Mouse (Mus musculus): ENCODE data around the gene Tbx4. TPM values are rescaled to one million over a fixed set of nuclear protein-coding genes. Genes with fewer than 3 reads are reported as not detected.

The Tbx4 gene
- polyA plus RNA-seq (2012; rRNA removed) = 0.19 and 0.25 TPM in 2 replicates

DNA sequence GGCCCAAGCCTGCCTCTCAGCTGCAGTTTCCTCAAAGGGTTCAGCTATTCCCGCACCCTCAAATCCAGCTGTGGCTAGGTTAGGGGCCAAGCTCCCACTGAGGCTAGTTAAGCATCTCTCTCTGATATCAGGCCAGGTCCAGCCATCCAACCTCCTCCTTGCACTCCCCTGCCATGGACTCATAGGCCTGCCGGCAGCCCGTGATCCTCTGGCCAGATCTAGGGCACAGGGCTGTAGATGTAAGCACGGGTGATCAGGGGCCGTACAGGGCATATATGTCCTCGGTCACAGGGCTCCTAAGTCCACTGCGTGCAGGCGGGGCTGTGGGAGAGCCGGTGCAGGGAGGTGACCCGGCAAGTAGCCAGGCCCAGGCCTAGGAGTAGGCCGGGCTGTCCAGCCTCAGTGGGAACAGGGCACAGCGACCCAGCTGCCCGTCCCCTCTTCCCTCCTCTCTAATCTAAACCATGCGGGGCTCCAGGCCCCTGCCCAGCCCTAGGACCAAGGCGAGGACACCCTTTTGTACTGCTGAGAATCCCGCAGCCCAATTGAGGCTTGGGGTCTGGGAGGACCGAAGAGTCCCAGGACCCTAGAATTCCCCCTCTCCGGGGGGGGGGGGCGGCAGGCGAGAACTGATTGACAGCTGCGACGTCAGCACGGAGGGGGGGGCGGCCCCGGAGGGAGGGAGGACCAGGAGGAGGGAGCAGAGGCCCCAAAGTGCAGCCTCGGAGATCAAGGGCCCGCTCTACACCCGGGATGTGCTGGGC is at the start of gene Tbx4:
TSS of gene Tbx4 (plus strand) at position 758 of the 764 bp plus-strand sequence.
- 35% methylated on average over 23 of the region's 28 CpGs for WGBS
- H3K27me3 ChIP-seq (ENCODE audit: control insufficient read depth, insufficient read depth, low read length) = peaks cover 16% of the 10 kb centered on the region; the same call in 1 of the 2 replicates

DNA sequence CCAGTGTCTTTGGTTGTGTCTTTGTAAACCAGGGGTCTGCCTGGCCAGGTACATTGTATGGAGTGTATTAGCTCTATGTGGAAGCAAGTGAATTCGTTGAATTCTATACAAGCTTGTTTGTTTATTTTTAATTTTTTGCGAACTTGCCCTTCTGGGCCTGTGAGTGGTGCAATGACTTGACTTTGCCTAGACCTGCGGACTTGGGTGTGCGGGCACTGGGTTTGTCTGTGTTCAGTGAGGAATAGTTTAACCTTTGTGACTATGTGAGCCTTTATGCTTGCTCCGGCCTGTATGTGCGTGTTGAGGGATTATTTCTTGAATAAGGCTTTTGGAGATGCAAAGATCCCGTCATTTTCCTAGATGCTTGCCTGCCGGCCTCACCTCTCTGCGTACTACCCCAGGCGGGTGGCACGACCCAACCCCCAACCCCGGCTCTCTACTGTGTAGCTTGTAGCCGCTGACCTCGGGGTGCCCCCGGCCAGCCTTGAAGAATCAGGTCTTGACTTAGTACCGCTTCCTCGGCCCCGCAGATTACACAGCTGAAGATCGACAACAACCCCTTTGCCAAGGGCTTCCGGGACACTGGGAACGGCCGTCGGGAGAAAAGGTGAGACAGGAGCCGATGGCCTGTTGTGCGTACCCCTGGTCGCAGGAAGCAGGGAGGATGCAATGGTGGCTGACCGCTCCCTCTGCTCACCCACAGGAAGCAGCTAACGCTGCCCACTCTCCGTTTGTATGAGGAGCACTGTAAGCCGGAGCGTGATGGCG is 49.5 kb upstream of the Tbx4 start:
- no peak for TF ChIP-seq CTCF (IDR thresholded peaks at IDR 0.05; ENCODE audit: borderline replicate concordance, insufficient read depth, low read depth, low read length)
- no peak overlapping the region for H3K27ac ChIP-seq (ENCODE audit: insufficient read depth, low read length)
- DNase-seq = peak in 1 of 2 experiments; percentile 35
- H3K4me3 ChIP-seq (replicated peaks; ENCODE audit: insufficient read depth, low read depth, low read length) = no peak overlapping the region
- H3K4me1 ChIP-seq (ENCODE audit: control insufficient read depth, insufficient read depth, low read length) = peaks cover 3% of the 10 kb centered on the region; the same call in 1 of the 2 replicates
- 8% methylated on average over 32 of the region's 32 CpGs for WGBS
- H3K27me3 ChIP-seq (ENCODE audit: control insufficient read depth, insufficient read depth, low read length) = peaks cover 49% of the 10 kb centered on the region; the same call in 1 of the 2 replicates

More for the DNA sequence above, at the start of gene Tbx4:
- H3K27ac ChIP-seq (ENCODE audit: insufficient read depth, low read length) = no peak within 1 kb of the TSS
- H3K4me3 ChIP-seq (replicated peaks; ENCODE audit: insufficient read depth, low read depth, low read length) = no peak within 1 kb of the TSS
- TF ChIP-seq POLR2A (IDR thresholded peaks at IDR 0.05; ENCODE audit: borderline replicate concordance, insufficient read depth, low read length) (no peak), CTCF (IDR thresholded peaks at IDR 0.05; ENCODE audit: borderline replicate concordance, insufficient read depth, low read depth, low read length) (no peak)
- H3K4me1 ChIP-seq (ENCODE audit: control insufficient read depth, insufficient read depth, low read length) = no peaks in the 10 kb centered on the region
- DNase-seq = no peak

DNA sequence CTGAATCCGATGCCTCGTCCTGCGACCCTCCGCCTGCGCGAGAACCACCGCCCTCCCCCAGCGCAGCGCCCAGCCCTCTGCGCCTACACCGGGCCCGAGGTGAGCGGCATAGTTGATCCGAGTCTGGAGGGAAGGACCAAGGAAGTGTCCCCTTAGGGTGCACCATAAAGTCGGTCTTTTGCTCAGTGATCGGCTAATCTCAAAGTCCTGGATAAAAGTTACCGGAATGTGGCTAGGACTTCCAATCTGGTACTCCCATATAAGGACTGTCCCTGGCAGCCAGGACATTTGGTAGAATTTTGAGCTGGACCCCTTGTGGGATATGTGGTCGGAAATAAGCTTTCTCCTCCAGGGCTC is 49.0 kb upstream of the Tbx4 start:
- no peak for DNase-seq
- Histone ChIP-seq H3K4me3 (replicated peaks; ENCODE audit: insufficient read depth, low read depth, low read length) (no peak overlapping the region), H3K27ac (ENCODE audit: insufficient read depth, low read length) (no peak overlapping the region), H3K4me1 (ENCODE audit: control insufficient read depth, insufficient read depth, low read length) (peaks cover 3% of the 10 kb centered on the region; the same call in 1 of the 2 replicates), H3K27me3 (ENCODE audit: control insufficient read depth, insufficient read depth, low read length) (peaks cover 51% of the 10 kb centered on the region; the same call in 1 of the 2 replicates)
- WGBS = 2% methylated on average over 18 of the region's 18 CpGs
- TF ChIP-seq CTCF (IDR thresholded peaks at IDR 0.05; ENCODE audit: borderline replicate concordance, insufficient read depth, low read depth, low read length) (no peak), POLR2A (IDR thresholded peaks at IDR 0.05; ENCODE audit: borderline replicate concordance, insufficient read depth, low read length) (no peak)

DNA sequence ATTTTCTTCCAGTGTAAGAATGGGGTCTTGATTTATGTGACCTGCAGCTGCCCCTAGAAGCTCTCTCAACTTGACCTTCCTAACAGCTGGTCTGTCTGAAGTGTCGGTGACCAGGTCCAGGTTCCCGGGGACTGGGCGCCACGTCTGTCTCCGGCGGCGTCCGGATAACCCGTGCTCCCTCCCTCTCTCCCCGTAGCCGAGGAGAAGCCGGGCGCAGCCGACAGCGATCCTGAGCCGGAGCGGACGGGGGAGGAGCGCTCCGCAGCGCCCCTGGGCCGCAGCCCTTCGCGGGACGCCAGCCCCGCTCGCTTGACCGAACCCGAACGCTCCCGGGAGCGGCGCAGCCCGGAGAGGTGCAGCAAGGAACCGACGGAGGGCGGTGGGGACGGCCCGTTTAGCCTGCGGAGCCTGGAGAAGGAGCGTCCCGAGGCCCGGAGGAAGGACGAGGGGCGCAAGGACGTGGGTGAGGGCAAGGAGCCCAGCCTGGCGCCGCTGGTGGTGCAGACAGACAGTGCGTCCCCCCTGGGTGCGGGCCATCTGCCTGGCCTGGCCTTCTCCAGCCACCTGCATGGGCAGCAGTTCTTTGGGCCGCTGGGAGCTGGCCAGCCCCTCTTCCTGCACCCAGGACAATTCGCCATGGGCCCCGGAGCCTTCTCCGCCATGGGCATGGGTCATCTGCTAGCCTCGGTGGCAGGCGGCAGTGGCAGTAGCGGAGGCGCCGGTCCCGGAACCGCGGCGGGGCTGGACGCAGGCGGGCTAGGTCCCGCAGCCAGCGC is 48.4 kb upstream of the Tbx4 start:
- Histone ChIP-seq H3K4me1 (ENCODE audit: control insufficient read depth, insufficient read depth, low read length) (peaks cover 4% of the 10 kb centered on the region; the same call in 1 of the 2 replicates), H3K4me3 (replicated peaks; ENCODE audit: insufficient read depth, low read depth, low read length) (no peak overlapping the region)
- 2% methylated on average over 67 of the region's 67 CpGs for whole genome bisulfite sequencing

DNA sequence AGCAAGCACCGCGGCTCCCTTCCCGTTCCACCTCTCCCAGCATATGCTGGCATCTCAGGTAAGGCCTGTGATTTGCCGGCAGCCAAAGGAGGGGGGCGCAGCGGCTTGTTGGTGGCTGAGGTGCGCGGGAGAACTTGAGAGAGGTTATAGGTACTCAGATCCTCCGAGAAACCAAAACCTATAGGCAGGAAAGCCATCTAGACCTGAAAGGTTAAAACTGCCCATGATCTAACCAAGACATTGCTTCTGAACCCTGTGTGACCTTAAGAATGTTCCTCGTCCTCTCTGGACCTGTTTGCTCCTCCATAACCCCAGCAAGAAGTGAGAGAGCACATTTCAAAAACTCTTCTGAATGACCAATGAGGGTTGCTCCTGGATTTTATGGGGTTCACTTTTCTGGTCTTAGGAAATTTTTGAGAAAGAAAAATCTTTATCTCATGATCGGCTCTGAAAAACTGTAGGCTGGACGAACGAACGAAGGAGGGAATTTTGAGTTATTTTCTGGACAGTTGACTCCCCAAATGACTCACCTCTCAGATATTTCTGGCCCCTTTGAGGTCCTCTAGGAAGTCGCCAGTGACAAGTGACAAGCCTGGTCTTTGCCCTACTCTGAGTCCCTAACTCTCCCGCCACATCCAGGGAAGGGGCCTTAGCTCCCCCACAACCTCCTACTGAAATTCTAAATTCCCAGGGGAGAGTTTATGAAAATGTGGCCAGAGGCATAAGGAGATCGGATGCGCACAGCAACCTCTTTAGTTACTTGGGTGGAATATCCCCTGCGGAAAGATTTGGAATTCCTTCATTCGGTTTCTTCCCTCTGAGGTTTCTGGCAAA is 47.6 kb upstream of the Tbx4 start:
- peaks cover 46% of the 10 kb centered on the region; the same call in 1 of the 2 replicates for H3K27me3 ChIP-seq (ENCODE audit: control insufficient read depth, insufficient read depth, low read length)
- TF ChIP-seq CTCF (IDR thresholded peaks at IDR 0.05; ENCODE audit: borderline replicate concordance, insufficient read depth, low read depth, low read length) (no peak), POLR2A (IDR thresholded peaks at IDR 0.05; ENCODE audit: borderline replicate concordance, insufficient read depth, low read length) (no peak)
- 20% methylated on average over 20 of the region's 20 CpGs for WGBS
- peaks cover 6% of the 10 kb centered on the region; the same call in 1 of the 2 replicates for H3K4me1 ChIP-seq (ENCODE audit: control insufficient read depth, insufficient read depth, low read length)
- DNase-seq = no peak
- no peak overlapping the region for H3K27ac ChIP-seq (ENCODE audit: insufficient read depth, low read length)
- no peak overlapping the region for H3K4me3 ChIP-seq (replicated peaks; ENCODE audit: insufficient read depth, low read depth, low read length)

More for the DNA sequence above, 48.4 kb upstream of the Tbx4 start:
- DNase-seq = peak in 1 of 2 experiments; percentile 35
- TF ChIP-seq CTCF (IDR thresholded peaks at IDR 0.05; ENCODE audit: borderline replicate concordance, insufficient read depth, low read depth, low read length) = no peak
- TF ChIP-seq POLR2A (IDR thresholded peaks at IDR 0.05; ENCODE audit: borderline replicate concordance, insufficient read depth, low read length) = no peak
- H3K27me3 ChIP-seq (ENCODE audit: control insufficient read depth, insufficient read depth, low read length) = peaks cover 45% of the 10 kb centered on the region; the same call in 1 of the 2 replicates
- H3K27ac ChIP-seq (ENCODE audit: insufficient read depth, low read length) = no peak overlapping the region

DNA sequence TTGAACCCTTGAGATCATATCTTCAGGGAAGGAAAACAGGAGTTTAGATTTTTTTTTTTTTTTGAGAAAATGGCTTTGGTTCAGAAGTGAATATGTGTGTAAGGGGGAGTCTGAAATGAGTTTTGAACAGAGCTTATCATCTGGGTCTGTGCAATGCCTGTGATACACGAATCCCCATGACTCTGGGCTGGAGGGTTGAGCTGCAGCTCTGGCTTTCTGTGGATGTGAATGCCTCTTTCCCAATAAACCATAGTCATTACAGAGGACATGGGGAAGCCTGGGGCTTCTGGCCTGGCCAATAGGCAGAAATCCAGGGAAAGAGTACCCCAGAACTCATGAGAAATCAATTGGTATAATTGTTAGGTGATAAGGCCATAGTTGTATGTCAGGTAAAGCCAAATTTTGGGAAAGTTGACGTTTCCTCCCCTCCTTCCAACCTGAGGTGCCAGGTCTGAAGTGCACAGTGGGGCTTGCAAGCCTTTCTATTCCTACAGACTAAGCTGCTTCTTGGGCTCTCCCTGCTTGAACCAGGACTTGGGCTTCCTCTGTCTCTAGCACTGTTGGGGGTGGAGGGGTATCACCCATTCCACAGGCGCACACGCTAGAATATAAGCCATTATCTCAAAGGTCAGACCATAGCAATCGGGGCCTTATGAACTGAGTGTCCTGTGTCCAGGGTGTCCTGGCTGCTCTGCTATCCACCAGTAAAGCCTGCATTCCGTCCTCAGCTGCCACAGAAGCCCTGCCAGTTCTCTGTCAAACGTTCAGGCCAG is 46.8 kb upstream of the Tbx4 start:
- H3K4me3 ChIP-seq (replicated peaks; ENCODE audit: insufficient read depth, low read depth, low read length) = no peak overlapping the region

More for the DNA sequence above, 46.8 kb upstream of the Tbx4 start:
- peaks cover 46% of the 10 kb centered on the region; the same call in 1 of the 2 replicates for H3K27me3 ChIP-seq (ENCODE audit: control insufficient read depth, insufficient read depth, low read length)
- TF ChIP-seq CTCF (IDR thresholded peaks at IDR 0.05; ENCODE audit: borderline replicate concordance, insufficient read depth, low read depth, low read length) (no peak), POLR2A (IDR thresholded peaks at IDR 0.05; ENCODE audit: borderline replicate concordance, insufficient read depth, low read length) (no peak)
- H3K27ac ChIP-seq (ENCODE audit: insufficient read depth, low read length) = no peak overlapping the region
- DNase-seq = no peak
- WGBS = 48% methylated on average over 7 of the region's 7 CpGs
- H3K4me1 ChIP-seq (ENCODE audit: control insufficient read depth, insufficient read depth, low read length) = peaks cover 8% of the 10 kb centered on the region; the same call in 1 of the 2 replicates
